Mouse (Mus musculus) testis, adult 2 months (tissue): ENCODE measurements at regions not wholly inside any gene's neighbourhood (a gene's known extent, or its start where the extent isn't known, plus 50 kb on each side); places are given as distances from the start of the nearest gene placed in this dataset.

Source experiments
- H3K27ac ChIP-seq: fragments of 200-500 bp; 2 replicates; pipeline ENCODE4 v1.5.1; 2012; ENCODE audit warnings: low read depth, low read length; ENCODE audit not compliant: control insufficient read depth, insufficient read depth
- H3K27me3 ChIP-seq: fragments of 200-500 bp; 2 replicates; pipeline ENCODE4 v1.6.1; 2012; ENCODE audit warnings: mild to moderate bottlenecking, low read length, moderate library complexity; ENCODE audit not compliant: control insufficient read depth, insufficient read depth
- H3K36me3 ChIP-seq: fragments of 200-500 bp; 2 replicates; pipeline ENCODE4 v1.6.1; 2012; ENCODE audit warnings: mild to moderate bottlenecking, low read length; ENCODE audit not compliant: control insufficient read depth, insufficient read depth
- H3K4me1 ChIP-seq: fragments of 200-500 bp; 2 replicates; pipeline ENCODE4 v1.6.1; 2012; ENCODE audit warnings: low read length; ENCODE audit not compliant: control insufficient read depth, insufficient read depth
- H3K4me3 ChIP-seq: fragments of 200-500 bp; 2 replicates; pipeline ENCODE4 v1.5.1; 2012; ENCODE audit warnings: low read depth, mild to moderate bottlenecking, low read length, moderate library complexity, mixed read lengths; ENCODE audit not compliant: control insufficient read depth
- CTCF ChIP-seq: fragments of 200-500 bp; IDR thresholded peaks from 2 replicates; pipeline ENCODE4 v1.5.1; 2012; ENCODE audit warnings: low read depth, mild to moderate bottlenecking, inconsistent platforms, low read length, moderate library complexity; ENCODE audit not compliant: control insufficient read depth, insufficient read depth, insufficient replicate concordance
- POLR2A ChIP-seq: fragments of 200-500 bp; IDR thresholded peaks from 2 replicates; pipeline ENCODE4 v1.6.1; 2012; ENCODE audit warnings: low read depth, mild to moderate bottlenecking, inconsistent platforms, low read length, moderate library complexity; ENCODE audit not compliant: control insufficient read depth

DNA sequence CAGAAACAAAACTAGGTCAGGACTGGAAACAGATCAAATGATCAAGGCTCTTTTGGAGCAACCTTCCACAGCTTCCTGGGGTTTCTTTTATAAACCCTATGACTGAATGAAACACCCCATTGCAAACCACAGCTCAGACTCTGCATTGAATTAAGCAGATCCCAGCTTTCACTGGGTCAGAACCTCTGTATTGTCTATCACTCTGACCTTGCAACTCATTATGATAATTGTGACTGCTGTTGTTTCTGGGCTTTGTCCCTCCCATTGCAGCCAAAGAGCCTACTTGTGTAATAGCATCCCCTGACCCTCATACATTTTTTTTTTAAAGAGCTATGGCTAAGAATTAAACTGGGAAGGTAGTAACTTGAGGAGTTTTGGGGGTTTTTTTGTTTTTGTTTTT lies 388.5 kb upstream of the Sgcd start:
- H3K4me3 ChIP-seq: no peak overlapping the region
- no peak overlapping the region for H3K27ac ChIP-seq
- no peaks in the 10 kb centered on the region for H3K36me3 ChIP-seq
- no peaks in the 10 kb centered on the region for H3K27me3 ChIP-seq
- H3K4me1 ChIP-seq: no peaks in the 10 kb centered on the region
- TF ChIP-seq POLR2A (no peak), CTCF (no peak)

- Histone ChIP-seq H3K27me3 (no peaks in the 10 kb centered on the region), H3K27ac (no peak overlapping the region), H3K4me3 (no peak overlapping the region), H3K4me1 (no peaks in the 10 kb centered on the region), H3K36me3 (no peaks in the 10 kb centered on the region)
- TF ChIP-seq POLR2A: no peak
- TF ChIP-seq CTCF: no peak
Measured at GRCm38 (mm10) chr11:48351349-48352023, 362.7 kb upstream of the Sgcd start.

DNA sequence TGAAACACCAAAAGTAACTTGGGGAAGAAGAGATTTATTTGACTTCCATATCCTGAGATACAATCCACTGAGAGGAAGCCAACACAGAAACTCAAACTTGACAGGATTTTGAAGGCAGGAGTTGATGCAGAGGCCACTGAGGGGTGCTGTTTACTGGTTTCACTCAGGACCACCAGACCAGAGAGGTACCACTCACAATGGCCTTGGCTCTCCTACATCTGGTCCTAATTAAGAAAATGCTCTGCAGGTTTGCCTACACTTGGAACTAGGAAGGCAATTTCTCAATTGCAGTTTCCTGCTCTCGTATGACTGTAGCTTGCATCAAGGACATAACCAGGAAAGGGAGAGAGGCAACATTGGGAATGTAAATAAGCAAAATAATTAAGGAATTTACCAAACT lies 325.7 kb upstream of the Sgcd start:
- no peak overlapping the region for H3K27ac ChIP-seq
- TF ChIP-seq CTCF (no peak), POLR2A (no peak)
- no peaks in the 10 kb centered on the region for H3K36me3 ChIP-seq
- H3K4me1 ChIP-seq: no peaks in the 10 kb centered on the region
- H3K4me3 ChIP-seq: no peak overlapping the region
- H3K27me3 ChIP-seq: no peaks in the 10 kb centered on the region

- no peak for TF ChIP-seq CTCF
- no peak for TF ChIP-seq POLR2A
- H3K4me3 ChIP-seq: no peak overlapping the region
- H3K27me3 ChIP-seq: no peaks in the 10 kb centered on the region
- H3K27ac ChIP-seq: no peak overlapping the region
- no peaks in the 10 kb centered on the region for H3K4me1 ChIP-seq
- H3K36me3 ChIP-seq: no peaks in the 10 kb centered on the region
Measured at GRCm38 (mm10) chr11:48295370-48295769, 306.6 kb upstream of the Sgcd start.

DNA sequence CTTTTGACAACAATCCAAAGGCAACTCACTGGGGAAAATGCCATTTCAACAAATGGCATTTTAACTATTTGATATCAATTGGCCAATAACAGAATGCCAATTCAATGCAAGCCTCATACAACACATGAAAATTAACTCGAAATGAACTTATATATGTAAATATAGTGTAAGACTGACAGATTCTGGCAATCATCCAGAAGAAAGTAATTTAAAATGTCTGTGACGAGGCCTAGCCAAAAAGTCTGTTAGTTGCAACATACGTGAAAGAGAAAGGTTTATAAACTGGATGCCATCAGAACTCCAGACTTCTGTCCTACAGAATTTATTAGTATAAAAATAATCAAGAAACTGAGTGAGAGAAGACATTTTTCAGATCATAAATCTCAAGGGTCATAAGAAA lies 273.7 kb upstream of the Sgcd start:
- no peak overlapping the region for H3K4me3 ChIP-seq
- TF ChIP-seq POLR2A (no peak), CTCF (no peak)
- no peaks in the 10 kb centered on the region for H3K4me1 ChIP-seq
- H3K27me3 ChIP-seq: no peaks in the 10 kb centered on the region
- no peaks in the 10 kb centered on the region for H3K36me3 ChIP-seq
- H3K27ac ChIP-seq: no peak overlapping the region

- Histone ChIP-seq H3K4me3 (no peak overlapping the region), H3K36me3 (no peaks in the 10 kb centered on the region), H3K27ac (no peak overlapping the region), H3K4me1 (no peaks in the 10 kb centered on the region), H3K27me3 (no peaks in the 10 kb centered on the region)
- no peak for TF ChIP-seq CTCF
- TF ChIP-seq POLR2A: no peak
Measured at GRCm38 (mm10) chr11:48261089-48261488, 272.3 kb upstream of the Sgcd start.

DNA sequence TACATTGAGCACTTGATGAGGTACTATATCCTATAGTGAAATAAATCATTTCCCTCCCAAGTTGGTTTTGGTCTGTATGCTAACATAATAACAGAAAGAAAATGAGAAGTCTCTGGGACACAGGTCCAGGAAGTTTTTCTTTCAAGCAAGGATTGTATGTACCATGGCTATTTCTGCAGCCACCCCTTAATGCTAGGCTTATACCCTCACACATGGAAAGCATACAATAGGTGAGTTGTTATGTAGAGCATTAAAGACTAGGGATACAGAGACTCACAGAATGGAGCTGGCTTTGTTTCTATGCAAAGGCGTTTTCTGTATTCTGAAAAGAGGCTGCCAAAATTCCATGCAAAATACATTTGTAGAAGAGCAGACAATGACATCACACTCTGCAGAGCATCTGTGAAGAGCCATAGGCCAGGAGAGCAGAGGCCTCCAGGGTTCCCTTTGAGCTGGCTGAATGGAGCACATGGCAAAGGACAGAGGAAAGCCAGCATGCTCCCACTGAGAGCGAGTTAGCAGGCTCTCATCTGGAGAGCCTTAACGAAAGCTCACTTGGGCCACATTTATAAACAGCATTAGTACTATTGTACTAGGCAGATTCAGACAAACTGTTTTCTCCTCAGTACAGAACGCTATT lies 262.0 kb upstream of the Sgcd start:
- Histone ChIP-seq H3K36me3 (no peaks in the 10 kb centered on the region), H3K4me1 (no peaks in the 10 kb centered on the region)
- TF ChIP-seq POLR2A: no peak
- no peak for TF ChIP-seq CTCF

More for the DNA sequence above, 262.0 kb upstream of the Sgcd start:
- Histone ChIP-seq H3K27ac (no peak overlapping the region), H3K4me3 (no peak overlapping the region), H3K27me3 (no peaks in the 10 kb centered on the region)
